Mouse (Mus musculus) cortical plate, adult 2 months (tissue): ENCODE measurements around the gene Pip4k2a.

ENCODE experiments used
- CTCF ChIP-seq: fragments of 200-500 bp; IDR thresholded peaks from 2 replicates; pipeline ENCODE4 v1.5.1; 2011; ENCODE audit warnings: mild to moderate bottlenecking, control low read depth, low read length; ENCODE audit not compliant: insufficient read depth; ENCODE audit errors: extremely low read depth
- POLR2A ChIP-seq: fragments of 200-500 bp; IDR thresholded peaks from 2 replicates; pipeline ENCODE4 v1.6.1; 2011; ENCODE audit warnings: mild to moderate bottlenecking, low read length, control low read depth; ENCODE audit not compliant: insufficient read depth; ENCODE audit errors: extremely low read depth

- no peak for TF ChIP-seq CTCF
- no peak for TF ChIP-seq POLR2A
These were observed 107.5 kb downstream of the Pip4k2a start for GRCm38 (mm10) chr2:18890227-18891001.
